Mouse (Mus musculus) liver, postnatal 0 days (tissue): ENCODE measurements around the gene En1. TPM values are rescaled to one million over a fixed set of nuclear protein-coding genes. Genes with fewer than 3 reads are reported as not detected.

Experiments
- ATAC-seq: fragments of 200-750 bp; cut with Nextera tagmentation; 2 replicates; pipeline ENCODE4 v1.8.0; 2017; ENCODE audit warnings: mild to moderate bottlenecking, moderate library complexity
- DNase-seq: peaks from one replicate; pipeline ENCODE4 v3.0.0-alpha.2; 2016
- H3K27ac ChIP-seq: fragments of 300-500 bp; sonication (generic); 2 replicates; pipeline ENCODE4 v1.5.1; 2014; ENCODE audit warnings: antibody characterized with exemption, moderate library complexity, mild to moderate bottlenecking, low read depth
- H3K27me3 ChIP-seq: fragments of 300-500 bp; sonication (generic); 2 replicates; pipeline ENCODE4 v1.6.1; 2014; ENCODE audit warnings: low read length, control low read depth, mixed read lengths; ENCODE audit not compliant: insufficient read depth
- H3K36me3 ChIP-seq: fragments of 300-500 bp; sonication (generic); replicated peaks from 2 replicates; pipeline ENCODE4 v1.6.1; 2014; ENCODE audit warnings: mild to moderate bottlenecking, control low read depth, low read length, moderate library complexity, mixed read lengths; ENCODE audit not compliant: insufficient read depth
- H3K4me1 ChIP-seq: fragments of 300-500 bp; sonication (generic); 2 replicates; pipeline ENCODE4 v1.6.1; 2014; ENCODE audit warnings: antibody characterized with exemption, mild to moderate bottlenecking, control low read depth; ENCODE audit not compliant: insufficient read depth
- H3K4me2 ChIP-seq: fragments of 300-500 bp; sonication (generic); 2 replicates; pipeline ENCODE4 v1.6.1; 2014; ENCODE audit warnings: low read depth, mild to moderate bottlenecking, low read length, moderate library complexity, mixed read lengths
- H3K4me3 ChIP-seq: fragments of 300-500 bp; sonication (generic); 2 replicates; pipeline ENCODE4 v1.5.1; 2014; ENCODE audit warnings: low read depth, low read length
- H3K9ac ChIP-seq: fragments of 300-500 bp; sonication (generic); replicated peaks from 2 replicates; pipeline ENCODE4 v1.6.1; 2014; ENCODE audit warnings: mild to moderate bottlenecking, moderate library complexity
- H3K9me3 ChIP-seq: fragments of 300-500 bp; sonication (generic); 2 replicates; pipeline ENCODE4 v1.6.1; 2016; ENCODE audit warnings: mild to moderate bottlenecking, control low read depth, low read length, mixed read lengths
- CTCF ChIP-seq: sonication (generic); IDR thresholded peaks from 2 replicates; pipeline ENCODE4 v1.5.1; 2016; ENCODE audit warnings: antibody characterized with exemption, low read depth
- EP300 ChIP-seq: IDR thresholded peaks from 2 replicates; pipeline ENCODE4 v1.6.1; 2016; ENCODE audit warnings: antibody characterized with exemption, low read depth, mild to moderate bottlenecking
- WGBS: fragments of 180-500 bp; shearing (Covaris S2); extraction: QIAGEN DNeasy Blood & Tissue Kit; methylation state at CpG from one replicate; pipeline ENCODE4 v1.1.7; 2014; ENCODE audit not compliant: insufficient replicate concordance; 5-methylcytosine and 5-hydroxymethylcytosine counted together
- polyA plus RNA-seq: library from polyadenylated mRNA; unstranded; fragments of >200 nt; fragmentation: Nextera tagmentation; extraction: Ambion mirVana; gene quantifications from 2 replicates; pipeline ENCODE4 v1.2.1, GENCODE M21; 2015

En1 gene
- polyA plus RNA-seq, 1 experiment from 2014 or later: not detected

DNA sequence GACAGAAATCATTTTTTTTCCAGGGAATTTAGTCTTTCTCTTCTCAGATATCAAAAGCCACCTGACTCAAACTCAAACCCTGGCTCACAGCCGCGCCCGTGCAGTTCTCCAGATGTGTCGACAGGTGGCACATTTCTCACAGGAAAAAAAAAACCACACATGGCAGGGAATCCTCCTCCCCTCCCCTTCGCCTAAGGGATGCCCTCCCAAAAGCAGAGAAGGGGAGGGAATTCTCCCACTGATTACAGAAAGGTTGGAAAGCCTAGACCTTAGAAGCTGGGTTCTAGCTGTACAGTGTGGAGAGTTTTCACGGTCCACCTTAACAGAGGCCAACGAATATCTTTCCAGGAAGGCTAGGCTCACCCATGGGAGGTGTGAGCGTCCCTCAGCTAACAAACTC is 7.6 kb upstream of the En1 start:
- ATAC-seq (no peak), DNase-seq (no peak)
- Histone ChIP-seq H3K4me1 (no peaks in the 10 kb centered on the region), H3K4me3 (no peak overlapping the region), H3K9ac (no peak overlapping the region), H3K4me2 (no peak overlapping the region), H3K36me3 (no peaks in the 10 kb centered on the region), H3K27me3 (peaks cover 88% of the 10 kb centered on the region), H3K27ac (no peak overlapping the region), H3K9me3 (no peaks in the 10 kb centered on the region)
- TF ChIP-seq EP300: no peak
- peak; percentile 58 for TF ChIP-seq CTCF
- WGBS: 2% methylated on average over 8 of the region's 8 CpGs

DNA sequence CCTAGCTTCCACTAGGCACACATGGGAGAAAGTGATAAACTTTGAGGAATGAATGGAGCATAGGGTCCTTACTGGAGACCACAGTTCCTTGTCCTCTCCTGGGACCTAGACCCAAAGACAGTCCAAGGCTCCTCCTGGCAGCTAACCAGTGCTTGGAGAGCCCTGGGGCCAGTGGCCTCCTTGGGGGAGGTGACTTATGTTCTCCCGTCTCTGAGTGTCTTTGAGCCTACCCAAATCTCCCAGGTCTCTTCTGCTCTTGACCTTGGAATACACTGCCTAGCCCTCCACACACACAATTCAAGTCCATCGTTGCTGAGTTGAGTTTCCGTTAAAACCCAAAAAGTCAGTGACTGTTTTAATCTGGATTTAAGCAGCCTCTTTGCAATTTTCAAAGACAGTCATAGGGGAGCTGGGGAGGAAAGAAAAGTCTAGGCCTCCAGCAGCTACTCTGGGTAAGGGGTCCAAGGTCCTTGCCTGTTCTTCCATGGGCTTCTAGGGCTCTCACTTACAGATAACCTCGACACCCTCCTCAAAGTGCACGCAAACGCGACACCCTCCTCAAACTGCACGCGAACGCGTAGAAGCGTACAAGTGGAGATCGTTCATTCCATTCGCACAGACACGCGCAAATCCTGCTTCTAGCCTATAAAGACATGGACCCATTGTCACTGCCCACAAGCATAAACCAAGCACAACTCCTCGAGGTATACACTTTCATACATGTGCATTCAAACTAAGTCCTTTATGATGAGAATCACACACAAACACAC is 6.6 kb upstream of the En1 start:
- TF ChIP-seq EP300 (no peak), CTCF (no peak)
- no peaks in the 10 kb centered on the region for H3K9me3 ChIP-seq
- no peak overlapping the region for H3K27ac ChIP-seq
- WGBS: 5% methylated on average over 17 of the region's 17 CpGs
- no peak overlapping the region for H3K4me3 ChIP-seq
- peaks cover 94% of the 10 kb centered on the region for H3K27me3 ChIP-seq
- DNase-seq (no peak), ATAC-seq (no peak)
- H3K4me2 ChIP-seq: no peak overlapping the region
- H3K36me3 ChIP-seq: no peaks in the 10 kb centered on the region
- no peaks in the 10 kb centered on the region for H3K4me1 ChIP-seq
- H3K9ac ChIP-seq: no peak overlapping the region

DNA sequence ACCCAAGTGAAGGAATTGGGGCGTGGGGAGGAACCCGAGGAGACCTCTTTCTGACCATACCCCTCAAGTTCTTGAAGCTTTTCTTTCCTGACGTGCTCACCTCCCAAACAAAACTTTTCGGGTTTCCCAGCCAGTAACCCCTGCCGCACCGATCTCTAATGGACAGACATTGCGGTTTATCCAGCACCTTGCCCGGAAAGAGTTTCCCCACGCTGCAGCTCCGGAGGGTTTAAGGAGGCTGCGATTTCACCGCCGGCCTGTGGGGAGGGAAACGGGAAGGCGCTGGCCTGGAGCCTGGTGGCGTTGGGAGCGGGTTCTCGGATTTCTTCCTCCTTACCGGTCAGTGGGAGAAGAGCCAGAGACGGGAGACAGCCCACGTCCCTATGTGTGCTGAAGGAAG is 5.9 kb upstream of the En1 start:
- DNase-seq (no peak), ATAC-seq (no peak)
- Histone ChIP-seq H3K9me3 (no peaks in the 10 kb centered on the region), H3K27me3 (peaks cover 94% of the 10 kb centered on the region), H3K9ac (no peak overlapping the region), H3K4me1 (no peaks in the 10 kb centered on the region), H3K4me3 (0 out of 2 replicates have a peak overlapping the region, but pooled peaks have one; percentile 7), H3K36me3 (no peaks in the 10 kb centered on the region), H3K27ac (no peak overlapping the region), H3K4me2 (no peak overlapping the region)
- TF ChIP-seq EP300 (no peak), CTCF (no peak)
- WGBS: under 1% methylated on average over 21 of the region's 21 CpGs

DNA sequence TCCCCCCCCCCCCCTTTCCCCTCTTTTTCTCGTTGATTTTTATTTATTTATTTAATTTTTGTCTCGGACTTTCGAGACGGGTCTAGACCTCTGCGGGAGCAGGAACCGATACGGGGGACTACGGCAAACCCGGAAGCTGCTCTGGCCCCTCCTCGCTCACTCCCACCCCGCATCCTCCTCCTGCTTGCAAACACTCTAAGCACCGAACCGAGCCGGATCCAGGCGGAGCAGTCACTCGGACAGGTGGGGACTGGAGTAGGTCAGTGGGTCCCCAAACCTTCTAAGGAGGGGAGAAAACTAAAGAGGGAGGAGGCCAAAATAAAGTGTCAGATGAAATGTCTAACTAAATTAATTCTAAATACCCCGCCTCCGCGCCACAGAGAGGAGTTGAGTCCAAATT is 5.4 kb upstream of the En1 start:
- 0 out of 2 replicates have a peak overlapping the region, but pooled peaks have one; percentile 7 for H3K4me3 ChIP-seq
- 2% methylated on average over 19 of the region's 19 CpGs for WGBS
- ATAC-seq (no peak), DNase-seq (no peak)
- H3K9ac ChIP-seq: no peak overlapping the region
- H3K27ac ChIP-seq: no peak overlapping the region
- peaks cover 95% of the 10 kb centered on the region for H3K27me3 ChIP-seq
- H3K36me3 ChIP-seq: no peaks in the 10 kb centered on the region
- no peaks in the 10 kb centered on the region for H3K9me3 ChIP-seq
- H3K4me2 ChIP-seq: no peak overlapping the region
- TF ChIP-seq CTCF (no peak), EP300 (no peak)
- no peaks in the 10 kb centered on the region for H3K4me1 ChIP-seq

- Histone ChIP-seq H3K9me3 (no peaks in the 10 kb centered on the region), H3K9ac (no peak overlapping the region), H3K36me3 (no peaks in the 10 kb centered on the region), H3K4me2 (no peak overlapping the region), H3K27ac (no peak overlapping the region), H3K27me3 (peaks cover 95% of the 10 kb centered on the region), H3K4me1 (0 out of 2 replicates have a peak, but pooled peaks cover 3% of the 10 kb centered on the region), H3K4me3 (no peak overlapping the region)
- no peak for ATAC-seq
- WGBS: 3% methylated on average over 11 of the region's 11 CpGs
- no peak for DNase-seq
- TF ChIP-seq CTCF (no peak), EP300 (no peak)
These were observed 4.9 kb upstream of the En1 start for GRCm38 (mm10) chr1:120597271-120597670.

DNA sequence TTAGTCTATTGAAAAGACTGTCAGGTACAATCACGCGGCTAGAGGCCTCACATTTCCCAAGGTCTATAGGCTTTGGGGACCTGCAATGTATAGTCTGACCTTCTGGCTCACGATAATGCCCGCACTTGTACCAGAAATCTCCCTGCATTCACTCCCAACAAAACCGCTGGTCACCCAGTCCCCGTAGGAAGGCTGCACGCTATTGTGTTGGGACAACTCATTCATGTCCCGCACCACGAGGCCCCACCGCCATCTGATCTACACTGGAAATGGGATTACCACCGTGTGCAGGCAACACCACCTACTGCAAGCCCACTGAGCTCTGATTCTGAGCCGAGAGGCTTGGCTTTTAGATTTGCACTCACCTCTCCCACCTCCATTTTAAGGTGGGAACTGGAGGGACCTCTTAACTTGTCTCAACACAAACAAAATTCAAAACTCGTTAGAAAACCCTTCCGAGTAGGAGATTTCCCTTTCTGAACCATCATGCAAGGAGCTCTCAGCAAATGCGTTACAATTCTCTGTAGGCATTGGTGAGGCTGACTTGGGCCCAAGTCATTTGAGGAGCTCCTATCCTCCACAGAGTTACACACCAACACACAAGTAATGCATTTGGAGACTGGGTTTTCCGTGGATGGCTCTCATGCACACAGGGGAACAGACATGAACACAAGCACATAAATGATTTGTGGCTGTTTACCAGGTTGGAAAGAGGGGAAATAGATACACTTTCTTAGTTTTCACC is 3.9 kb upstream of the En1 start:
- Histone ChIP-seq H3K4me1 (peaks cover 6% of the 10 kb centered on the region; the same call in 1 of the 2 replicates), H3K4me3 (no peak overlapping the region), H3K9me3 (no peaks in the 10 kb centered on the region), H3K4me2 (no peak overlapping the region), H3K27me3 (peaks cover 99% of the 10 kb centered on the region), H3K36me3 (no peaks in the 10 kb centered on the region), H3K27ac (no peak overlapping the region), H3K9ac (no peak overlapping the region)
- DNase-seq (no peak), ATAC-seq (no peak)
- TF ChIP-seq EP300 (no peak), CTCF (no peak)
- 2% methylated on average over 16 of the region's 16 CpGs for WGBS
